8 mouse cellular contexts compared by ENCODE assay signal in the genomic region with DNA sequence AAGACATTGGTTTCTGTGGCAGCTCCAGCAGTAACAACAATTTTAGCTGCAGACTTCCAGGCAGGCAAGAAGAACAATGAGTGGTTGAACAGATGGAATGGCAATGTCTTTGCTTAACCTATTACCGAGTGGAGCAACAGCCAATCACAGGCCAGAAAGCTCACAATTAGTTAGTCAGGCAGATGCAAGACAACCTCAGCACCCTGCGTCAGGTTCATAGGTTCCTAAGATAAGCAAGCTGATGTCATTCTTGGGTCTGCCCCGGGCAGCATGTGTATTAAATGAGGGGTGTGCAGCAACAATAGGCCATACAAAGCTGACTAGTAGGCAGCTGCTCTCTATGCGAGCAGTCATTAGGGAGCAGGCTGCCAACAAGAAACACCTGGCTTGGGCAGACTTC. TPM values are rescaled to one million over a fixed set of nuclear protein-coding genes. Genes with fewer than 3 reads are reported as not detected.
DNase-seq lines count a peak whose midpoint lies in the region; ATAC-seq lines count a peak whose summit lies in the region.

No protein-coding gene starts in this region.

- peak overlapping the region; percentile 69 for H3K9ac ChIP-seq in midbrain, embryonic 13.5 days (replicated peaks)

- peak; percentile 85 for ATAC-seq in midbrain, embryonic 13.5 days

- no peaks in the 10 kb centered on the region for H3K9me3 ChIP-seq in midbrain, embryonic 13.5 days

- H3K36me3 ChIP-seq in midbrain, embryonic 13.5 days: 0 out of 2 replicates have a peak, but pooled peaks cover under 1% of the 10 kb centered on the region

- peak overlapping the region; percentile 87 for H3K27ac ChIP-seq in midbrain, embryonic 13.5 days

- peak; percentile 10 for DNase-seq in adipocyte (ENCODE audit: low spot score)
- DNase-seq in embryo, embryonic 11.5 days (ENCODE audit: low read depth, low spot score): peak; percentile 23
- DNase-seq in heart, postnatal 4 days: peak; percentile 35
- DNase-seq in cerebellum, adult 18-20 months: no peak
- no peak for DNase-seq in kidney, postnatal 14 days
- DNase-seq in left cerebral cortex, postnatal 10 days (ENCODE audit: extremely low spot score in 1 of 2, low spot score in 2 of 2): no peak
- DNase-seq in left cerebral cortex, adult 9 months (ENCODE audit: low spot score in 2 of 2): no peak

- H3K27me3 ChIP-seq in midbrain, embryonic 13.5 days: no peaks in the 10 kb centered on the region

- peaks cover 75% of the 10 kb centered on the region for H3K4me1 ChIP-seq in midbrain, embryonic 13.5 days (replicated peaks)

- peak overlapping the region; percentile 42 for H3K4me3 ChIP-seq in midbrain, embryonic 13.5 days (replicated peaks)

- peak overlapping the region; percentile 48 for H3K4me2 ChIP-seq in midbrain, embryonic 13.5 days (replicated peaks)

- intact Hi-C loops in left cerebral cortex, postnatal 10 days (cut with DNase I): no loop called here

- WGBS in midbrain, embryonic 13.5 days: 8% methylated on average over 4 of the region's 4 CpGs

RNA-seq across cellular contexts. Expression of a gene that starts 19.1 kb away (rescaled TPM):
- total RNA-seq in heart, postnatal 4 days (2021): 10 to 100 TPM; 13.0 to 13.3 TPM
- 10.8 and 10.9 TPM in 2 replicates for polyA plus RNA-seq in midbrain, embryonic 13.5 days (2015; fragmentation: Nextera tagmentation; extraction: Ambion mirVana)
- total RNA-seq in left cerebral cortex, postnatal 10 days (2021): 10 to 100 TPM; 10.7 to 11.8 TPM

Comparison
In these comparisons a context has a peak if more than half of its experiments do, and no peak if none do; other contexts are left out.
1. DNase-seq: peak in adipocyte (single experiment), embryo, embryonic 11.5 days (single experiment) and heart, postnatal 4 days (single experiment); none in cerebellum, adult 18-20 months (0 of 2), kidney, postnatal 14 days (single experiment), left cerebral cortex, postnatal 10 days (0 of 2) and left cerebral cortex, adult 9 months (0 of 2).